Mouse (Mus musculus): Measurements from ENCODE around the gene Slc25a13.

The Slc25a13 gene

GRCm38 (mm10) chr6:6011364-6011763 lies 205.6 kb downstream of the Slc25a13 start:
- DNase-seq: no peak

DNA sequence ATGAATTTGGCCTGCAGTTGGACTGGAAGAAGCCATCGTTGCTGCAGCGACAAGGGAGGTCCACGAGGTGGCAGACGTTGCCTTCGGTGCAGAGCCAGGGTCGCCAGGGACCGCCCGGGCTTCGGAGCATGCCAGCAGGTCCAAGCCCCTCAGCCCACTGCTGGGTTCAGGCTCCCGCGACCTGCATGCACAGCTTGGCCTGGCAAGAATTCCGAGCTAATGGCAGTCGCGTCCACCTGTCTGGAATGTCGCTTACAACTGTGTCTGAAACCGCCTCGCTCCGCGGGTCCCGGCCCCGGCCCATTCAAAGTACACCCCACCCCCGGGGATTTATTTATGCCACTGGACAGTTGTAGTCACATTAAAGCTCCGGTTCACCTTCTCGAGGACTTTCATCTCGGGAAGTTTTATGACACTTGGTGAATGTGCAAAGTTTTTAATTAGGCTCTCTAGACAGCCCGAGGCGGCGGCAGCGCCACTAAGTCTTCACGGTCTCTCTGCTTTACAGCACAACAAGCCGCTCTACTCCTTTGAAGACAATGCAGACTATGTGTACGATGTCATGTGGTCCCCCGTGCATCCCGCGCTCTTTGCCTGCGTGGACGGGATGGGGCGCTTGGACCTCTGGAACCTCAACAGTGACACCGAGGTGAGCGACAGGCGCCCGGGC lies 211.1 kb downstream of the Slc25a13 start:
- peak; percentile 79 to 83 for DNase-seq

- no peak for DNase-seq
Observed at GRCm38 (mm10) chr6:6004756-6005485, 212.1 kb downstream of the Slc25a13 start.

- DNase-seq: no peak
Observed at GRCm38 (mm10) chr6:6002061-6002460, 214.9 kb downstream of the Slc25a13 start.

DNA sequence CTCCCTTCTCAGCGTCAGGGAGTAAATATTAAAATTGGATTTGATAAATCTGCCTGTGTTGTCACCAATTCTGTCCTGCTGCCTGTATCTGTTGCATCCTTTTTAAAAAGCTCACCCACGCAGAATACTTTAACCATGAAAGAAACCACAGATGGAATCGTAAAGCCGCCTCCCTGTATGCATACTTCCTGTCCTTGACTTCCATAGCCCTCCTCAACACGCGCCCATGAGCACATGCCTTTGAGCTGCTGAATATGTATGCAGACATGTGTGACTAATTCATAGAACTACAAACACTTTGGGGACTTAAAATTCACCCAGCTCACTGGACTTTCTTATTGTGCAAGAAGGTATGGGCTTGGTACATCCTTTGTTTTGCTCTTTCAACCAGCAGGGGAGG lies 219.4 kb downstream of the Slc25a13 start:
- DNase-seq: no peak

GRCm38 (mm10) chr6:5993056-5993455 lies 223.9 kb downstream of the Slc25a13 start:
- peak in 1 of 2 experiments; percentile 25 for DNase-seq

GRCm38 (mm10) chr6:5991817-5992755 lies 224.9 kb downstream of the Slc25a13 start:
- DNase-seq: peak; percentile 29 to 53

DNA sequence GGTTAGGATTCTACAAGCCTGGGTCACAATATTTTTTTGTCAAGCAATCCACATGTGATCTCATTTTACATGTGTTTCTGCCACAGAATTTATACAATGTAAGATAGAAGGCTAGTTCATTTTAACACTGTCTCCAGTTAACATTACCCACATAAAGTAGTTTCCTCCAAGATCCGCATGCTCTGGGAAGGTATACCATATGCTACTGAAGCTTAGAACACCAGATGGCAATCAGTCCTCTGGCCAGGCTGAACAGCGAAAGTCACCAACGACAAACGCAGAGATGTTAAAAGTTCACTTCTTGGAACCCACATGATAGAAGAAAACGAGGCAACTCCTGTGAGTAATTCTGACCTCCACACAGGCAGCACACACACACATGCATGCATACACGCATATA lies 225.7 kb downstream of the Slc25a13 start:
- DNase-seq: no peak
